Mouse (Mus musculus): ENCODE measurements around the gene Map1s. TPM values are rescaled to one million over a fixed set of nuclear protein-coding genes. Genes with fewer than 3 reads are reported as not detected.
"Not testable (repeated sequence)": the region's sequence is repeated elsewhere in the genome, so short reads cannot be mapped to it uniquely, and the experiment has no call there.

Gene Map1s
- polyA plus RNA-seq, 1 experiment from 2014 or later, result 61.4 TPM

DNA sequence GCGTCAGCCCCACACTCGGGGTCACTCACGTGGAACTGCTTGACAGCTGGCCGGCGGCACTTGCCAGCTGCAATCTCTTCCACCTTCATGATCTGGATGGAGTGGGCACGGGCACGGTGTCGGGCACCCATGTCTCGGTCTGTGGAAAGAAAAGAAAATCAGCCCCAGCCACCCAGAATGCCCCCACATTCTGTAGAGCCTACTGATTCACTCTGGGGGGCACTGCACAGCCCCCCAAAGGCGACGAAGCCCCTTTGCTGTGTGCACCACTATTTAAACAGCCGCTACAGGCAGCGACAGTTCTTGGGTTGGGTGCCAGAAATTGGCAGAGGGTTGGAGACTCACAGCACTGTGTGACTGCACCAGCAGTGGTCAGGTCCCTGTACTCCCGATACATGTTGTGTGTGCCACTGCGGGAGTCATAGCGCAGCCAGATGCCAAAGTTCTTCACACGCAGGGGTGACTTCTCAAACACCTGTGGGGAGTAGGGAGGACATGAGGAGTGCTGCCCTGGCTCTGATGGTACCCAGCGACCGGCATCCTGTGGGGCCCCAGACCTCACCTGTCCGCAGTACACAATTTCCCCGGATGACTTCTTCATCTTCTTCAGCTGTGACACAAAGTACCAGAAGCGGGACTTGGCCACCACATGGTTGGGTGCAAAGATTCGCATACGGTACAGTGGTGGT is 10.0 kb upstream of the Map1s start:
- not testable (repeated sequence) for H3K27ac ChIP-seq; H3K9me3 ChIP-seq; ATAC-seq (ENCODE audit: low FRiP score)
- Histone ChIP-seq H3K4me3 (replicated peaks) (peak overlapping the region; percentile 83), H3K27me3 (peaks cover 44% of the 10 kb centered on the region), H3K4me1 (peaks cover 28% of the 10 kb centered on the region), H3K4me2 (peak overlapping the region; percentile 93), H3K9ac (peak overlapping the region; percentile 89), H3K36me3 (replicated peaks) (peaks cover 32% of the 10 kb centered on the region)
- WGBS, result 83% methylated on average over 24 of the region's 24 CpGs

DNA sequence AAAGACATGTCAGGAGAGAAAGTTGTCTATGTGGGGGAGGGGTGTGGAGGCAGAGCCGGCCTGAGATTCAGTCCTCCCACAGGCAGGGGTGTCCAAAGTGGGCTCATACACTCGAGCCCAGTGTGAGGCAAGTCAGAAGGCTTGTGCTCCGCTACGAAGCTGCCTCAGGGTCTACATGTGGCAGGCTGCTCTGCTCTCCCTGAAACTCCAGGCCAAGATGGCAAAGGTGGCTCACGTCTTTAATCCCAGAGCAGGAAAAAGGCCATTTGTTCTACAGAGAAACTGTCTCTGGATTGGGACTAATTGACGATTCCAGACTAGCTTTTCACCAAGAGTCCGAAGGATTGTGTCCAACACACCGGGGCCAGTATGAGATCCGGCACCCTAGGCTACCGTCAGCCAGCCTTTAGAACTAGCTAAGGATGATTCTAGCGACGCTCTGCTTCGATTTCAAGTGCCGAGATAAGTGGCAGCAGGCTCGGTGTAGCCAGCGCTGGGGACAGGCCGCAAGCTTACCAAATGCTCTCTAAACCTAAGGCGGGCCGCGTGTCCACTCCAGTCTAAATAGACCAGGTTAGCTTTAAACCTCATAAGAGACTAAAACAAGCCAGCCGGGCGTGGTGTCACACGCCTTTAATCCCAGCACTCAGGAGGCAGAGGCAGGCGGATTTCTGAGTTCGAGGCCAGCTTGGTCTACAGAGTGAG is 9.3 kb upstream of the Map1s start:
- H3K4me2 ChIP-seq, result peak overlapping the region; percentile 93
- H3K9ac ChIP-seq, result peak overlapping the region; percentile 89
- H3K4me1 ChIP-seq, result peaks cover 28% of the 10 kb centered on the region
- H3K9me3 ChIP-seq, result no peaks in the 10 kb centered on the region
- peaks cover 36% of the 10 kb centered on the region for H3K27me3 ChIP-seq
- ATAC-seq (ENCODE audit: low FRiP score), result no peak
- 7% methylated on average over 25 of the region's 25 CpGs for WGBS
- peak overlapping the region; percentile 83 for H3K4me3 ChIP-seq (replicated peaks)
- H3K27ac ChIP-seq, result no peak overlapping the region
- H3K36me3 ChIP-seq (replicated peaks), result peaks cover 32% of the 10 kb centered on the region

DNA sequence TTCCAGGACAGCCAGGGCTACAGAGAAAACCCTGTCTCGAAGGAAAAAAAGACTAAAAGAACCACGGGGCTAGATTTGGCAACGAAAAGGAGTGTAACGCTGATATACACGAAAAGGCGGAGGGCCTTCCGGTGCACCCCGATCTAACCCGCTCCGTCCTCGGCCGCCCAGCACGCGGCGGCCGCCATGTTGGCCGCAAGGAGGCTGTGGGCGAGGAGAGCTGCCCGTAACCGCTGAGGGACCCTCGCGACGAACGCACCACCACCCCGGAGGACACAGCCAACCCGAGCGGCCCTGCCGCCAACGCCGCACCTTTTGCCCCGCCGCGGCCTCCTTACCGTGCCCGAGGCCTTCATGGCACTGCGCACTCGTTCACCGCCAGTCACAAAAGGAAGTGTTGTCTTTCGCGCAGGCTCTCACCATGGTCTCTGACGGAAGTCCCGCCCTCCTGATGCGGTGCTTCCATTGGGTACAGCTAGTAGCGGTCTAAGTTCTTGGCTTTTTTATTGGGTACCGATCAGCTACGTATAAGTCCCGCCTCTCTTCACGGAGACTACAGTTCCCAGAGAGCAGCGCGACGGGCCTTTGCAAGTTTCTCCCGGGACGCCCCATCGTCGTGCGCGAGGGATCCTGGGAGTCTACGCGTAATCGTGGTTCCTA is 8.6 kb upstream of the Map1s start, which contains the start of gene Rpl18a:
Gene Rpl18a, minus strand, starts transcription at position 392 of the 660 bp plus-strand sequence.
- peak within 1 kb of the TSS; percentile 89 for H3K9ac ChIP-seq

DNA sequence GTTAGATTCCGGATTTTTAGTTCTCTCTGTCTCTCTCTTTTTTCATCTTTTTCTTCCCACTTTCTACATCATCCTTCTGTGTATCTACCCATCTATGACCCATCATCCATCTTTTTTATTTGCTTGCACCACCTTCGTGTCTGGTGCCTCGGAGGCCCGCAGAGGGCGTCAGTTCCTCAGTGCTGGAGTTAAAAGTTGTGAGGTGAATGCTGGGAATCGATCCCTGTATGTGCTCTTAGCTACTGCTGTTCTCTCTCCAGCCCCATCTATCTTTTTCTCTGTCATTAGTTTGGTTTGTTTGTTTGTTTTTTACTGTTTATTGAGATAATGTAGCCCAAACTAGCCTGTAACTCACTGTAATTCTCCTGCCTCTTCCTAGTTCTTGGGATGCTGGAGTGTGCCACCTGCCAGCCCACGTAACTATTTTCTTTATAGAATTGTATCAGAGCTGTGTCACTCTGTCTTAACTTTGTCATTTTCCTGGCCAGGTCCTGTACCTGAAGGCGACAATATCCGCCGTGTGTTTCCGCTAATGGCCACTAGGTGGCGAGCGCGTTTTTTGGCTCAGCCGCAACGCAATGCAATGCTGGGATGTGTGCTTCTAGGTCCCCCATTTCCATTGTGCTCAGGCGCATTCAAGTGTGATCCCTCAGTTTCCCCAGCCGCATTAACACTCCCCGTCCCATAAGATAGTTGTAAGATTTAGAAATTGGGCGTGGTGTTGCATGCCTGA is 7.9 kb upstream of the Map1s start:
- Histone ChIP-seq H3K4me1 (peaks cover 16% of the 10 kb centered on the region), H3K4me2 (peak overlapping the region; percentile 65), H3K9me3 (no peaks in the 10 kb centered on the region), H3K27me3 (peaks cover 33% of the 10 kb centered on the region), H3K36me3 (replicated peaks) (peaks cover 31% of the 10 kb centered on the region), H3K4me3 (replicated peaks) (peak overlapping the region; percentile 83), H3K27ac (peak overlapping the region; percentile 48), H3K9ac (peak overlapping the region; percentile 70)
- ATAC-seq (ENCODE audit: low FRiP score), result peak; percentile 62
- under 1% methylated on average over 20 of the region's 20 CpGs for WGBS

More for the DNA sequence above, 8.6 kb upstream of the Map1s start, which contains the start of gene Rpl18a:
- Histone ChIP-seq H3K27me3 (peaks cover 33% of the 10 kb centered on the region), H3K27ac (peak within 1 kb of the TSS; percentile 64), H3K4me2 (peak within 1 kb of the TSS; percentile 93), H3K4me3 (replicated peaks) (peak within 1 kb of the TSS; percentile 83), H3K9me3 (no peaks in the 10 kb centered on the region), H3K36me3 (replicated peaks) (peaks cover 32% of the 10 kb centered on the region), H3K4me1 (peaks cover 23% of the 10 kb centered on the region)
- WGBS, result under 1% methylated on average over 57 of the region's 60 CpGs
- ATAC-seq (ENCODE audit: low FRiP score), result peak; percentile 98

DNA sequence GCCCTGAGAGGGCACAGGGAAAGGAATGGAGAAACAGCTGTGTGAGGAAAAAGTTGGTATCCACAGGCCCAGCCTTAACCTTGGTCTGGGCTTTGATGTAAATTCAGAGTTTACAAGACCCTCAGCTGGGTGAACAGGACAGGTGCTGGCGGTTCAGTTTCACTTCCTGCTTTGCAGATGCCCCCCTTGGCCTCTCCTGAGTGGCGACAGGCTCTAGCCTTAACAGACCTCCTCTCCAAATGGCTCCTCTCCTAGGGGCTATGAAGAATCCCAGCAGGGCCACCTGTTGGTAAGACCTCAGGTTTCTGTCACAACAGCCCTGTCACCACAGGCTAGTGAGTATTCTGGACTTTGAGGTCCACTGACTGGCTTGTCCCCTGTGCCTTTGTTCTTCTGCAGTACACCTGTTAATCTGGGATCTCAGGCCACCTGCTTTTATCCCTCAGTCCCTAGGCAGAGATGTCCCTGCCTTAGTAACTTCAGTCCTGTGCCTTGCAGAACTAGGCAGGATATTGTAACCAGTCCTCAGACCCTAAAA is 7.0 kb upstream of the Map1s start:
- Histone ChIP-seq H3K4me3 (replicated peaks) (no peak overlapping the region), H3K9ac (peak overlapping the region; percentile 44), H3K27me3 (peaks cover 33% of the 10 kb centered on the region), H3K36me3 (replicated peaks) (peaks cover 22% of the 10 kb centered on the region), H3K4me1 (peaks cover 16% of the 10 kb centered on the region), H3K4me2 (peak overlapping the region; percentile 65; the same call in 1 of the 2 replicates), H3K27ac (0 out of 2 replicates have a peak overlapping the region, but pooled peaks have one; percentile 2), H3K9me3 (no peaks in the 10 kb centered on the region)
- no peak for ATAC-seq (ENCODE audit: low FRiP score)
- 65% methylated on average over 2 of the region's 2 CpGs for WGBS

DNA sequence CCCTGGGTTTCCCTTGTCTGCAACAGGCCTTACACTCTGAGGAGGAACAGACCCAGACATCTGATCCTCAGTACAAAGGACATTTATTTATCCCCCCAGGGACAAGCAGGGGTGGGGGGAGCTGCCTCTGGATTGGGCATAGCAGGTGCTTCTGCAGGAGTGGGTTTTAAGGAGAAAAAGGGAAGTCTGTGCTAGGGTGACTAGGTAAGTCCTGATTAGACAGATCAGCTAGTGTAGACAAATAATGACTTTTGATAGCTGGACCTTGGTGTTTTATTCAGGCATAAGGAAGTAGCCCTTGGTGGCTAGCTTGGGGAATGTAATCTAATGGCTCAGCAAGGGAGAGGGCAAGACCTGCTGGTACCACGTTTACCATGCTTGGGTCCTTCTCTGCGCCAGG is 6.5 kb upstream of the Map1s start:
- Histone ChIP-seq H3K27me3 (peaks cover 33% of the 10 kb centered on the region), H3K27ac (no peak overlapping the region), H3K4me1 (peaks cover 16% of the 10 kb centered on the region), H3K9ac (no peak overlapping the region), H3K4me3 (replicated peaks) (no peak overlapping the region), H3K36me3 (replicated peaks) (peaks cover 17% of the 10 kb centered on the region), H3K4me2 (no peak overlapping the region), H3K9me3 (no peaks in the 10 kb centered on the region)
- WGBS, result 84% methylated on average over 2 of the region's 2 CpGs
- no peak for ATAC-seq (ENCODE audit: low FRiP score)

DNA sequence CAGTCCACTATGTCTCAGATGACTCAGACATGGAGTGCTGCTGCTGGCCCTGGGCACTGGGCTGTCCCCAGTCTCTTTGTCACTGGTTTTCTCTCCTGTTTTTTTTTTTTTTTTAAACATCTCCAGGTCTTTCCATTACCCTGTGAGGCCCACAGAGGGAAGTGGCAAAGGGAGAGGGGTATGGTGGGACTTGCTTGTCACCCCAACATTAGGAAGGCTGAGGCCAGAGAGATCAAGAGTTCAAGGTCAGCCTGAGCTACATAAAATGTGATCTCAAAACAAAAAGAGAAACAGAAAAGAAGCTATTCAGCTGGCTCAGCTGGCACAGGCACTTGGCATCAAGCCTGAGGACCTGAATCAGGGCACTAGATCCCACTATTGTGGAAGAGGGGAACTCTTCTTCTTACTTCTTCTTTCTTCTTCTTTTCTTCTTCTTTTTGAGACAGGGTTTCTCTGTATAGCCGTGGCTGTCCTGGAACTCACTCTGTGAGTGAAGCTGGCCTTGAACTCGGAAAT is 4.8 kb upstream of the Map1s start:
- H3K36me3 ChIP-seq (replicated peaks), result no peaks in the 10 kb centered on the region
- no peak overlapping the region for H3K4me3 ChIP-seq (replicated peaks)
- WGBS, result 85% methylated on average over 2 of the region's 2 CpGs
- no peak for ATAC-seq (ENCODE audit: low FRiP score)
- H3K27ac ChIP-seq, result no peak overlapping the region
- no peaks in the 10 kb centered on the region for H3K9me3 ChIP-seq
- H3K4me1 ChIP-seq, result peaks cover 18% of the 10 kb centered on the region
- peaks cover 31% of the 10 kb centered on the region for H3K27me3 ChIP-seq
- no peak overlapping the region for H3K4me2 ChIP-seq
- no peak overlapping the region for H3K9ac ChIP-seq

DNA sequence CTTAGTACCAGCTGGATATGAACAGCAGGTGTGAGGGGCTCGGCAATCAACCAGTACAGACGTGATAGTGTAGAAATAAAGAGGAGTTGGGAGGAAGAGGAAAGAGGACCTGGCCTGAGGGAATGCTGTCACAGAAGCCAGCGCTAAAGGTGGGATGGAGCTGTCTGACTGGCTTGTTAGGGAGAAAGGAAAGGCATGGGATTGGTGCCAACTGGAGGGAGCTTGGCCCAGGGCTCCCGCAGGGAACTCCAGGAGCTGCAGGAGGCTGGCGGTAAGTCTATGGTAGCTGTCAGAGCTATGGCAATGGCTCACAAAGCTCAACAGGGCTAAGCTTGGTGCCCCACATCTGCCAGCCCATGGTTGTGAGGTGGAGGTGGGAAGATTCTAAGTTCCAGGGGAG is 3.5 kb upstream of the Map1s start:
- Histone ChIP-seq H3K9ac (no peak overlapping the region), H3K4me2 (no peak overlapping the region), H3K4me3 (replicated peaks) (no peak overlapping the region), H3K9me3 (no peaks in the 10 kb centered on the region), H3K36me3 (replicated peaks) (no peaks in the 10 kb centered on the region), H3K27ac (no peak overlapping the region), H3K4me1 (peaks cover 21% of the 10 kb centered on the region), H3K27me3 (peaks cover 31% of the 10 kb centered on the region)
- 38% methylated on average over 5 of the region's 5 CpGs for WGBS
- no peak for ATAC-seq (ENCODE audit: low FRiP score)

DNA sequence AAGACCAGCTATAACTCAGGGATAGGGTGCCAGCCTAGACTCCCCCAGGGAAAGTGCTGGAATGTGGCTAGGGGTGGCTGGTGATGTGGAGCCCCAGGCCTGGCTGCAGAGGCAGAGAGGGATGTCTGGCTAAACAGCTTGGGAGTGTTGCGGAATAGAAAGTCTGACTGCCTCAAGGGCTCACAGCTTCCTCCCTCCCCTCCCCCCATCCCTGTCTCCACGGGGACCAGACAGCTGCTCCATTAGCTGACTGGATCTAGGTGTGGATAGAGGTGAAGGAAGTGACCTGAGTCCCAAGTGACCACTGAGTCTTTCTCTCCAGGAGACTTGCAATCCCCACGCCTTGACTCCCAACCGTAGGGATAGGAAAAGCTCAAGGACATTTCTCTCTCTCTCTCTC is 2.6 kb upstream of the Map1s start:
- Histone ChIP-seq H3K4me2 (no peak overlapping the region), H3K36me3 (replicated peaks) (no peaks in the 10 kb centered on the region), H3K4me3 (replicated peaks) (no peak overlapping the region), H3K27ac (no peak overlapping the region), H3K27me3 (peaks cover 31% of the 10 kb centered on the region), H3K9me3 (no peaks in the 10 kb centered on the region), H3K9ac (no peak overlapping the region), H3K4me1 (peaks cover 27% of the 10 kb centered on the region)
- WGBS, result 49% methylated on average over 4 of the region's 4 CpGs
- no peak for ATAC-seq (ENCODE audit: low FRiP score)

DNA sequence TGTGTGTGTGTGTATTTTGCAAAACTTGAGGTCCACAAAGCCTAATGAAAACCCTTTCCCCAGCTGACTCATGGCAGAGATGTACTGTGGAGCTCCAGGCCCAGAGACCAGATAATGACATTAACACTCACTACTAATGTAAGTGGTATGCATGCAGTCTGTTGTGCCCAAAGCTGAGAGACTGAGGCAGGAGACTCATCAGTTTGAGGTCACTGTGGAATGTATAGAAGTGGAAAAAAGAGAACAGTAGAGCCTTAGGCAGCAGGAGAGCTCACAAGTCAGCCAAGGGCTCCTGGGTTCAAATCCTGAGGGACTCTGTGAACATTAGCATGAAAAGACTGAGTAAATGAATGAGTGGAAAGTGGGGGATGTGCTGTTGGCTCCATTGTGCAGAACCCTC is 2.1 kb upstream of the Map1s start:
- H3K9me3 ChIP-seq, result no peaks in the 10 kb centered on the region
- H3K36me3 ChIP-seq (replicated peaks), result no peaks in the 10 kb centered on the region
- no peak overlapping the region for H3K4me2 ChIP-seq
- H3K27ac ChIP-seq, result no peak overlapping the region
- no peak for ATAC-seq (ENCODE audit: low FRiP score)
- no peak overlapping the region for H3K4me3 ChIP-seq (replicated peaks)
- H3K9ac ChIP-seq, result no peak overlapping the region
- H3K27me3 ChIP-seq, result peaks cover 31% of the 10 kb centered on the region
- H3K4me1 ChIP-seq, result peaks cover 23% of the 10 kb centered on the region

DNA sequence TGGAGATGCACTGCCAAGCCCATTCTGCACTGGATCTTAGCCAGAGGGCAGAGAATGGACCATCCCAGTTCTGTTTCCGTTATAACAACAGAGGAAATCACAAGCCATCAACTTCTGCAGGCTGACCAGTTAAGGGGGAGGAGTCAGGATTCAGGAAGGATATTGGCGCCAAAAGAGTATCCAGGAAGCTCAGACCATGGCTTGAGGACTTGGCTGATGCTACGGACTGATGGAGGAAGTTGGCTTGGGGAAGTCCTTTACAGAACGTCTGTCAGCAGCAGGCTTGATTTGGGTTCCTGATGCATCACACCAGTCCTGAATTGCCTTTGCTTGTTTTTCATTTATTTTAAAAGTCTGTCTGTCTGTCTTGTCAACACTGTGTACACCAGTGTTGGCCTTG is 1.2 kb upstream of the Map1s start:
- H3K27ac ChIP-seq, result no peak overlapping the region
- peaks cover 28% of the 10 kb centered on the region for H3K27me3 ChIP-seq
- WGBS, result 67% methylated on average over 4 of the region's 4 CpGs
- H3K4me1 ChIP-seq, result peaks cover 22% of the 10 kb centered on the region
- H3K4me2 ChIP-seq, result no peak overlapping the region
- no peaks in the 10 kb centered on the region for H3K9me3 ChIP-seq
- H3K9ac ChIP-seq, result no peak overlapping the region
- no peak overlapping the region for H3K4me3 ChIP-seq (replicated peaks)
- ATAC-seq (ENCODE audit: low FRiP score), result no peak
- no peaks in the 10 kb centered on the region; the same call in 1 of the 2 replicates for H3K36me3 ChIP-seq (replicated peaks)

All from forebrain, embryonic 12.5 days (tissue).